Mouse (Mus musculus): ENCODE data around the gene Ctu1. TPM values are rescaled to one million over a fixed set of nuclear protein-coding genes. Genes with fewer than 3 reads are reported as not detected.
"Not testable (repeated sequence)": the region's sequence is repeated elsewhere in the genome, so short reads cannot be mapped to it uniquely, and the experiment has no call there.

Gene Ctu1
- total RNA-seq (2014; fragmentation: Nextera tagmentation) (5.6 and 8.7 TPM in 2 replicates), total RNA-seq (2017) (5.5 and 9.5 TPM in 2 replicates)

- peak; percentile 74 for ATAC-seq (replicated peaks; ENCODE audit: poor library complexity, severe bottlenecking)
These were observed at the start of gene Ctu1 for GRCm38 (mm10) chr7:43671809-43672580. Ctu1 (plus strand) TSS chr7:43672016.

GRCm38 (mm10) chr7:43622927-43623326, 48.9 kb upstream of the Ctu1 start:
- peak; percentile 77 for ATAC-seq (replicated peaks; ENCODE audit: poor library complexity, severe bottlenecking)

GRCm38 (mm10) chr7:43623819-43624218, 48.0 kb upstream of the Ctu1 start:
- no peak for ATAC-seq (replicated peaks; ENCODE audit: poor library complexity, severe bottlenecking)

- ATAC-seq (replicated peaks; ENCODE audit: poor library complexity, severe bottlenecking): peak; percentile 21; the same call in 1 of the 2 replicates
These were observed 46.8 kb upstream of the Ctu1 start for GRCm38 (mm10) chr7:43625065-43625464.

- ATAC-seq (replicated peaks; ENCODE audit: poor library complexity, severe bottlenecking): no peak
These were observed 45.9 kb upstream of the Ctu1 start for GRCm38 (mm10) chr7:43625794-43626422.

- no peak for ATAC-seq (replicated peaks; ENCODE audit: poor library complexity, severe bottlenecking)
These were observed 37.9 kb upstream of the Ctu1 start for GRCm38 (mm10) chr7:43633940-43634339.

- no peak for ATAC-seq (replicated peaks; ENCODE audit: poor library complexity, severe bottlenecking)
These were observed 37.3 kb upstream of the Ctu1 start, which contains the start of gene Ceacam18 for GRCm38 (mm10) chr7:43634500-43634899. Ceacam18 (plus strand) TSS chr7:43634707.

- ATAC-seq (replicated peaks; ENCODE audit: poor library complexity, severe bottlenecking): peak; percentile 93
These were observed 35.6 kb upstream of the Ctu1 start for GRCm38 (mm10) chr7:43636194-43636593.

GRCm38 (mm10) chr7:43637118-43637517, 34.7 kb upstream of the Ctu1 start:
- peak; percentile 67 for ATAC-seq (replicated peaks; ENCODE audit: poor library complexity, severe bottlenecking)

- ATAC-seq (replicated peaks; ENCODE audit: poor library complexity, severe bottlenecking): peak; percentile 84
These were observed 29.2 kb upstream of the Ctu1 start for GRCm38 (mm10) chr7:43642587-43642986.

GRCm38 (mm10) chr7:43643046-43643652, 28.7 kb upstream of the Ctu1 start:
- peak; percentile 43 for ATAC-seq (replicated peaks; ENCODE audit: poor library complexity, severe bottlenecking)

GRCm38 (mm10) chr7:43652683-43653082, 19.1 kb upstream of the Ctu1 start:
- ATAC-seq (replicated peaks; ENCODE audit: poor library complexity, severe bottlenecking): no peak

GRCm38 (mm10) chr7:43654519-43654918, 17.3 kb upstream of the Ctu1 start:
- peak; percentile 90 for ATAC-seq (replicated peaks; ENCODE audit: poor library complexity, severe bottlenecking)

- ATAC-seq (replicated peaks; ENCODE audit: poor library complexity, severe bottlenecking): peak; percentile 45
These were observed 15.6 kb upstream of the Ctu1 start for GRCm38 (mm10) chr7:43656232-43656631.

GRCm38 (mm10) chr7:43660002-43660401, 11.8 kb upstream of the Ctu1 start, which contains the start of gene Siglece:
Siglece (minus strand) TSS chr7:43660161.
- ATAC-seq (replicated peaks; ENCODE audit: poor library complexity, severe bottlenecking): peak; percentile 56

GRCm38 (mm10) chr7:43662804-43663203, 9.0 kb upstream of the Ctu1 start:
- peak; percentile 47 for ATAC-seq (replicated peaks; ENCODE audit: poor library complexity, severe bottlenecking)

- ATAC-seq (replicated peaks; ENCODE audit: poor library complexity, severe bottlenecking): not testable (repeated sequence)
These were observed 4.6 kb upstream of the Ctu1 start for GRCm38 (mm10) chr7:43667221-43667620.

- ATAC-seq (replicated peaks; ENCODE audit: poor library complexity, severe bottlenecking): peak; percentile 31; the same call in 1 of the 2 replicates
These were observed 3.2 kb upstream of the Ctu1 start for GRCm38 (mm10) chr7:43668582-43668981.

GRCm38 (mm10) chr7:43671064-43671808, 580 bp upstream of the Ctu1 start:
- no peak for ATAC-seq (replicated peaks; ENCODE audit: poor library complexity, severe bottlenecking)

GRCm38 (mm10) chr7:43672581-43673260, 905 bp downstream of the Ctu1 start:
- ATAC-seq (replicated peaks; ENCODE audit: poor library complexity, severe bottlenecking): no peak
